Mouse (Mus musculus): ENCODE data around the gene Nfia.

The Nfia gene

GRCm38 (mm10) chr4:98108676-98109016 lies 336.1 kb downstream of the Nfia start:
- DNase-seq, result peak; percentile 25

- DNase-seq, result peak; percentile 87
Measured at GRCm38 (mm10) chr4:98109064-98109463, 336.5 kb downstream of the Nfia start.

- no peak for DNase-seq
Measured at GRCm38 (mm10) chr4:98109911-98110310, 337.4 kb downstream of the Nfia start.

GRCm38 (mm10) chr4:98113289-98114024 lies 340.9 kb downstream of the Nfia start:
- no peak for DNase-seq

- no peak for DNase-seq
Measured at GRCm38 (mm10) chr4:98114966-98115365, 342.4 kb downstream of the Nfia start.

- DNase-seq, result no peak
Measured at GRCm38 (mm10) chr4:98115401-98115800, 342.9 kb downstream of the Nfia start.

GRCm38 (mm10) chr4:98116046-98116445 lies 343.5 kb downstream of the Nfia start:
- no peak for DNase-seq

- no peak for DNase-seq
Measured at GRCm38 (mm10) chr4:98118126-98118525, 345.6 kb downstream of the Nfia start.

- DNase-seq, result no peak
Measured at GRCm38 (mm10) chr4:98118761-98119675, 346.5 kb downstream of the Nfia start.

GRCm38 (mm10) chr4:98119949-98120531 lies 347.5 kb downstream of the Nfia start:
- no peak for DNase-seq

GRCm38 (mm10) chr4:98120706-98121340 lies 348.3 kb downstream of the Nfia start:
- DNase-seq, result no peak

GRCm38 (mm10) chr4:98126003-98126677 lies 353.6 kb downstream of the Nfia start:
- no peak for DNase-seq

GRCm38 (mm10) chr4:98130798-98131197 lies 358.3 kb downstream of the Nfia start:
- DNase-seq, result no peak

GRCm38 (mm10) chr4:98134027-98134426 lies 361.5 kb downstream of the Nfia start:
- DNase-seq, result no peak

GRCm38 (mm10) chr4:98136072-98136471 lies 363.5 kb downstream of the Nfia start:
- no peak for DNase-seq

- no peak for DNase-seq
Measured at GRCm38 (mm10) chr4:98142879-98143436, 370.4 kb downstream of the Nfia start.

- no peak for DNase-seq
Measured at GRCm38 (mm10) chr4:98150576-98150975, 378.0 kb downstream of the Nfia start.

- DNase-seq, result no peak
Measured at GRCm38 (mm10) chr4:98157921-98158320, 385.4 kb downstream of the Nfia start.

GRCm38 (mm10) chr4:98166379-98166778 lies 393.8 kb downstream of the Nfia start:
- no peak for DNase-seq

Data from kidney, postnatal 10 days (tissue).